Mouse (Mus musculus) midbrain, embryonic 16.5 days (tissue): Measurements from ENCODE around the gene Pon3. TPM values are rescaled to one million over a fixed set of nuclear protein-coding genes. Genes with fewer than 3 reads are reported as not detected.
A peak's percentile ranks its signal among the peaks of the same experiment; 100 is the strongest.

Experiments
- ATAC-seq: fragments of 200-750 bp; cut with Nextera tagmentation; 2 replicates; pipeline ENCODE4 v1.8.0; 2017; ENCODE audit warnings: moderate TSS enrichment
- H3K27ac ChIP-seq: fragments of 300-500 bp; sonication (generic); 2 replicates; pipeline ENCODE4 v1.5.1; 2014; ENCODE audit warnings: mild to moderate bottlenecking, low read length, mixed read lengths
- H3K27me3 ChIP-seq: fragments of 300-500 bp; sonication (generic); 2 replicates; pipeline ENCODE4 v1.6.1; 2014; ENCODE audit warnings: low read depth, low read length, mixed read lengths; ENCODE audit not compliant: control insufficient read depth, insufficient read depth
- H3K36me3 ChIP-seq: fragments of 300-500 bp; sonication (generic); 2 replicates; pipeline ENCODE4 v1.6.1; 2014; ENCODE audit warnings: mild to moderate bottlenecking, low read length, moderate library complexity, mixed read lengths; ENCODE audit not compliant: control insufficient read depth, insufficient read depth
- H3K4me1 ChIP-seq: fragments of 300-500 bp; sonication (generic); 2 replicates; pipeline ENCODE4 v1.6.1; 2014; ENCODE audit warnings: mild to moderate bottlenecking, low read length, mixed read lengths; ENCODE audit not compliant: control insufficient read depth, insufficient read depth
- H3K4me2 ChIP-seq: fragments of 300-500 bp; sonication (generic); 2 replicates; pipeline ENCODE4 v1.6.1; 2014; ENCODE audit warnings: mild to moderate bottlenecking, low read length, mixed read lengths
- H3K4me3 ChIP-seq: fragments of 300-500 bp; sonication (generic); 2 replicates; pipeline ENCODE4 v1.5.1; 2014; ENCODE audit warnings: low read depth, mild to moderate bottlenecking, low read length, moderate library complexity, mixed read lengths
- H3K9ac ChIP-seq: fragments of 300-500 bp; sonication (generic); 2 replicates; pipeline ENCODE4 v1.6.1; 2014; ENCODE audit warnings: low read depth, low read length, mixed read lengths
- H3K9me3 ChIP-seq: fragments of 300-500 bp; sonication (generic); replicated peaks from 2 replicates; pipeline ENCODE4 v1.6.1; 2014; ENCODE audit warnings: mild to moderate bottlenecking, low read length, mixed read lengths; ENCODE audit not compliant: control insufficient read depth, poor library complexity, severe bottlenecking
- WGBS: fragments of 180-500 bp; shearing (Covaris S2); extraction: QIAGEN DNeasy Blood & Tissue Kit; methylation state at CpG from one replicate; pipeline ENCODE4 v1.1.7; 2014; 5-methylcytosine and 5-hydroxymethylcytosine counted together
- polyA plus RNA-seq: library from polyadenylated mRNA; unstranded; fragments of >200 nt; fragmentation: Nextera tagmentation; extraction: Ambion mirVana; gene quantifications from 2 replicates; pipeline ENCODE4 v1.2.1, GENCODE M21; 2015

Gene Pon3
- polyA plus RNA-seq, 1 experiment from 2014 or later, result 3.6 TPM

GRCm38 (mm10) chr6:5198590-5198989 is 57.5 kb downstream of the Pon3 start:
- no peak overlapping the region for H3K4me3 ChIP-seq
- H3K27me3 ChIP-seq, result no peaks in the 10 kb centered on the region
- H3K4me1 ChIP-seq, result no peaks in the 10 kb centered on the region
- no peaks in the 10 kb centered on the region for H3K36me3 ChIP-seq
- ATAC-seq, result no peak
- 89% methylated on average over 5 of the region's 5 CpGs for WGBS
- no peak overlapping the region for H3K4me2 ChIP-seq
- H3K27ac ChIP-seq, result no peak overlapping the region
- H3K9me3 ChIP-seq, result no peaks in the 10 kb centered on the region
- no peak overlapping the region for H3K9ac ChIP-seq

DNA sequence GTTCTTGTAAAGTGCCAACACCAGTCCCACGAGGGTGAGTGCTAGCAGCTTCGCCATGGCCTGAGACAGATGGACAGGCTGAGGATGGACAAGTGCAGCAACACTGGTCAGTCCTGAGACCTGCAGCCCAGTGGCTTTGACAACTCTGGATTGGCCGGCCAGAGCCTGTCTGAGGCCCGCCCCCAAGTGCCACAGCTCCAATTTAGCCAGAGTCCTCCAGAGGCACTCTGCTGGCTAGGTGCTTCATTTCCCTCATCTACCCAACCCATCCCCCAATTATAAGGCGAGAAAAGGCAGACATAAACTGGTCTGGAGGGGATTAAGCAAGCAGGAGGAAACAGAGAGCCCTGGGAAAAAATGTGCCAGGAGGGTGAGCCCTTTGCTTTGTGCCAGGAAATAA is 62.4 kb downstream of the Pon3 start, which contains the start of gene Pon1:
TSS of gene Pon1 (minus strand) at position 254 of the 400 bp plus-strand sequence.
- Histone ChIP-seq H3K4me2 (no peak within 1 kb of the TSS), H3K9me3 (no peaks in the 10 kb centered on the region), H3K27me3 (no peaks in the 10 kb centered on the region), H3K9ac (no peak within 1 kb of the TSS), H3K4me3 (no peak within 1 kb of the TSS), H3K4me1 (no peaks in the 10 kb centered on the region), H3K36me3 (no peaks in the 10 kb centered on the region), H3K27ac (no peak within 1 kb of the TSS)
- WGBS, result 36% methylated on average over 5 of the region's 5 CpGs
- ATAC-seq, result no peak

DNA sequence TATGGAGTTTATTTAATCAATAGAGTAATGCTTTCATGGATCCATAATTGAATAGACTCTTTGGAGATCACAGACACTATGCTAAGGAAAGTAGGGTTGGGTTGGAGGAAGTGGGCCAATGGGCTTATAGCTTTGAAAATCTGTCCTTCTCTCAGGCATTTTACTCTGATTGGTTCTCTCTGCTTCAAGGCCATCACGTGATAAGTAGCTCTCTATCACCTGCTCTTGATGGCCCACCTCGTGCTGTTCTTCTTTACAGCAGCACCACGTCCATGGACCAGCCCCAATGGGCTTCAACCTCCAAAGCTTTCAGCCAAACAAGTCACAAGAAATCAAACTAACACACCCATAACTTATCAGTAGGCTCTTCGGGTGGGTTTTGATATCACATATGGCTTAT is 65.3 kb downstream of the Pon3 start:
- H3K4me1 ChIP-seq, result no peaks in the 10 kb centered on the region
- no peaks in the 10 kb centered on the region for H3K9me3 ChIP-seq
- no peaks in the 10 kb centered on the region for H3K27me3 ChIP-seq
- no peak overlapping the region for H3K4me2 ChIP-seq
- H3K27ac ChIP-seq, result no peak overlapping the region
- no peaks in the 10 kb centered on the region for H3K36me3 ChIP-seq
- H3K9ac ChIP-seq, result no peak overlapping the region
- no peak for ATAC-seq
- 88% methylated on average over 4 of the region's 4 CpGs for WGBS
- no peak overlapping the region for H3K4me3 ChIP-seq

- ATAC-seq, result no peak
- WGBS, result 71% methylated on average over 4 of the region's 4 CpGs
- Histone ChIP-seq H3K4me1 (no peaks in the 10 kb centered on the region), H3K36me3 (no peaks in the 10 kb centered on the region), H3K4me2 (no peak overlapping the region), H3K27ac (no peak overlapping the region), H3K9ac (no peak overlapping the region), H3K27me3 (no peaks in the 10 kb centered on the region), H3K9me3 (no peaks in the 10 kb centered on the region), H3K4me3 (no peak overlapping the region)
Measured at GRCm38 (mm10) chr6:5189507-5189906, 66.6 kb downstream of the Pon3 start.

GRCm38 (mm10) chr6:5188938-5189337 is 67.1 kb downstream of the Pon3 start:
- ATAC-seq, result no peak
- no peak overlapping the region for H3K9ac ChIP-seq
- 85% methylated on average over 6 of the region's 6 CpGs for WGBS

DNA sequence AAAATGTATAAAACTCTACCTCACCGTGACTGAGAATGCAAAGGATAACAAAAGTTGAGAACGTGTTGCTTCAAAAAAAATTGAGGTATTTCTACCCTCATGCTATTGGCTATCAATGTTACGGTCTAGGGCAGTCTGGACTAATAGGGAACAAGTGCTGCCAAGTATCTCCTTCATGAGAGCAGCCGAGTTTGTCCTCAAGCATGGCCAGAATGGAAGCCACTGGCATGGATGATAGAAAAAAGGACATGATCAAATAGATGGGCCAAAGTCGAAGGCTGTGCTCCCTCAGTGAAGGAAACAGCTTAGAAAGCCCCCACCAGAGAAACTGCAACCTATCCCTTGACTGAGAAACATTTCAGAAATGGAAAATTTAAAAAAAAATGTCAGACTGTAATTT is 68.0 kb downstream of the Pon3 start:
- ATAC-seq, result no peak
- Histone ChIP-seq H3K4me2 (no peak overlapping the region), H3K36me3 (no peaks in the 10 kb centered on the region), H3K9ac (no peak overlapping the region), H3K4me3 (no peak overlapping the region), H3K27ac (no peak overlapping the region), H3K4me1 (no peaks in the 10 kb centered on the region), H3K27me3 (no peaks in the 10 kb centered on the region), H3K9me3 (no peaks in the 10 kb centered on the region)
- WGBS, result 81% methylated on average over 5 of the region's 5 CpGs

More at GRCm38 (mm10) chr6:5188938-5189337, 67.1 kb downstream of the Pon3 start:
- Histone ChIP-seq H3K36me3 (no peaks in the 10 kb centered on the region), H3K4me1 (no peaks in the 10 kb centered on the region), H3K4me3 (no peak overlapping the region), H3K27ac (no peak overlapping the region), H3K4me2 (no peak overlapping the region), H3K27me3 (no peaks in the 10 kb centered on the region), H3K9me3 (no peaks in the 10 kb centered on the region)

DNA sequence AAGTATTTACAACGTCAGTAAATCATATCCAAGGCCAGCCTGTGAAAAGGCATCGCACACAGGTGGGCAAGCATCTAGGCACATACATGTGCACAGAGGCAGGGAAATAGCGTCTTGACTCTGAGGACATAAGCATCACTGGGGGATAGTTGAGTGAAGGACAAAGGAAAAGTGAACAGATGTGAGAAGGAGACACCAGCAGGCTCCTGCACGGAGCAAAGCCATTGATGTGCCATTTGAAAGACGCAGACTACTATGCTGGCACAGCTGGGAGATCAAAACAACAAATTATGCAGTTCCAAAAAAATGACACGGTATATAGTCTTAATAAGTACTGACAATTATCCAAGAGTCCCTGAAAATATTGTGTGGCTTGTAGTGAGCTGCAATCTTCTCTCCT is 68.5 kb downstream of the Pon3 start:
- 65% methylated on average over 6 of the region's 6 CpGs for WGBS
- peak; percentile 59 for ATAC-seq
- H3K27me3 ChIP-seq, result no peaks in the 10 kb centered on the region
- H3K4me2 ChIP-seq, result no peak overlapping the region
- H3K27ac ChIP-seq, result no peak overlapping the region
- no peaks in the 10 kb centered on the region for H3K36me3 ChIP-seq
- no peak overlapping the region for H3K4me3 ChIP-seq
- H3K9me3 ChIP-seq, result no peaks in the 10 kb centered on the region
- no peak overlapping the region for H3K9ac ChIP-seq
- H3K4me1 ChIP-seq, result no peaks in the 10 kb centered on the region

- Histone ChIP-seq H3K9ac (no peak overlapping the region), H3K27ac (no peak overlapping the region), H3K36me3 (no peaks in the 10 kb centered on the region), H3K4me1 (no peaks in the 10 kb centered on the region), H3K4me2 (no peak overlapping the region), H3K9me3 (no peaks in the 10 kb centered on the region), H3K4me3 (no peak overlapping the region), H3K27me3 (no peaks in the 10 kb centered on the region)
- ATAC-seq, result no peak
- 76% methylated on average over 7 of the region's 7 CpGs for WGBS
Measured at GRCm38 (mm10) chr6:5186229-5186950, 69.7 kb downstream of the Pon3 start.

DNA sequence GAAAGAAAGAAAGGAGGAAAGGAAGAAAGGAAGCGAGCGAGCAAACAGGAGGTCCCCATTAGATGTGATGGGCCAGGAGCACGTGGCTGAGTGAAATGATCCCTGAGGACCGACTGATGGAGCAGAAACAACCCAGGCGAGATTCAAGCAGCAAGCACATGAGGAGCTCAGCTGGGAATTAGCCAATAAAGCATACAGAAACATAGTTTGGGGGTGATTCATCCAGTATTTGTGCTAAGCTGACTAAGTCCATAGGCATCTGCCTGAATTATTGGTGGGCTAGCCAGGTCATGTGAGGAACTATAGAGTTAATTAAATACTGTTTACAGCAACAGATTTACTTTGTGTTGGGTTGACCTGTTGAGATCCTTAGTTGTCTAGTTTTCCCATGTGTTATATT is 75.4 kb downstream of the Pon3 start:
- Histone ChIP-seq H3K9ac (no peak overlapping the region), H3K9me3 (no peaks in the 10 kb centered on the region), H3K27ac (no peak overlapping the region), H3K36me3 (no peaks in the 10 kb centered on the region), H3K27me3 (no peaks in the 10 kb centered on the region; the same call in 1 of the 2 replicates), H3K4me3 (no peak overlapping the region), H3K4me2 (no peak overlapping the region), H3K4me1 (peaks cover 3% of the 10 kb centered on the region; the same call in 1 of the 2 replicates)
- ATAC-seq, result no peak
- 91% methylated on average over 5 of the region's 5 CpGs for WGBS
